Mouse (Mus musculus): ENCODE results near the gene Cst3.

DNA sequence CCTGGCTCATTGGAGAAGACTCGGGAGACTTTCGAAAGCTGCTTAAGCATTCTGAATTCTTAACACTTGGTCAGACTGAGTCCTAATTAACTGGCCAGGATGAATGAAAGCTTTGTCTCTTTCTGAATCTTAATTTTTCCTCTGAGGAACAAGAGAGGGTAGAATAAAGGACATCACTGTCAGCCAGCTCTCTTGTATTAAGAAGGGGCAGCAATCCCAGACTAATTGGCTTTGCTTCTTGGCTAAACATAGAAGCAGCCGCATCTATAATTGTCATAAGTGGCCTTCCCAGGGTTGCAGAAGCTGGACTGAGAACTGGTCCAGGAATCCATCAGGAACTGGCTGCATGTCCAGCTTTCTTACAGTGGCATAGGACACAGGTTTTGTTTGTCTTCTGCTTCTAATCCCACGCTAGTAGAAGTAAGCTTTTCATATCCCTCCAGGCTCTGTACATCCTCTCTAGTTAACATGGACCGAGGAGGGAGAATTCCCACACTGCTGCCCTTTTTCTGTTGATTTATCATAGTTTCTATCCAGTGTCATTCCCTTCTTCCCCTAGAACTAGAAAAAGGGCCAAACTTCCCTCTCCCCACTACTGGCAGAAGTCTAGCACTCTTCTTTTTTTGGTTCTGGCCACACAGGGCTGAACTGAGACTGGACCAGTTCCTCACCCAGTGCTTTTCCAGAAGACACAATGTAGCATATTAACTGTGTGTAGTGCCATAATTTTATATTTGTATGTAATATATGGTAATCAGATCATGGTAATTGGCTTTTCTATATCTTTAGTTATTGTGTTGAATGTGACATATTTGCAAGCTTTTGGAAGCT, 14.7 kb upstream of the Cst3 start:
- TF ChIP-seq CTCF (IDR thresholded peaks at IDR 0.05; ENCODE audit: low read depth, low read length), result no peak
- no peak for TF ChIP-seq GATA1 (IDR thresholded peaks at IDR 0.05; ENCODE audit: borderline replicate concordance, low read length)
- no peak for TF ChIP-seq POLR2AphosphoS5 (IDR thresholded peaks at IDR 0.05; ENCODE audit: insufficient replicate concordance, low read depth, low read length)
- TF ChIP-seq GATA2 (IDR thresholded peaks at IDR 0.05; ENCODE audit: borderline replicate concordance, low read depth, low read length), result no peak
